28 mouse cellular contexts compared by ENCODE assay signal in genomic region chr9:79842028-79842427, GRCm38 (mm10). TPM values are rescaled to one million over a fixed set of nuclear protein-coding genes. Genes with fewer than 3 reads are reported as not detected.
DNase-seq lines count a peak whose midpoint lies in the region; ATAC-seq lines count a peak whose summit lies in the region.
"Had no signal": no experiment of that assay in that cellular context is flagged by ENCODE, and none has a peak within 500 bp of the region (broad histone marks: within the 10 kb centered on the region; RNA-seq: fewer than 3 reads in every experiment).

No protein-coding gene starts in this region.

- H3K36me3 ChIP-seq in forebrain, embryonic 10.5 days (replicated peaks): no peaks in the 10 kb centered on the region
- H3K36me3 ChIP-seq in forebrain, embryonic 15.5 days: no peaks in the 10 kb centered on the region
- H3K36me3 ChIP-seq in lung, embryonic 15.5 days: no peaks in the 10 kb centered on the region
- H3K36me3 ChIP-seq in midbrain, embryonic 15.5 days (replicated peaks): no peaks in the 10 kb centered on the region
- H3K36me3 ChIP-seq: embryonic facial prominence, embryonic 13.5 days; G1E; hindbrain, embryonic 13.5 days; limb, embryonic 13.5 days; neural tube, embryonic 12.5 days had no signal

- no peak overlapping the region for H3K9ac ChIP-seq in forebrain, embryonic 15.5 days (replicated peaks)
- no peak overlapping the region for H3K9ac ChIP-seq in lung, embryonic 15.5 days
- H3K9ac ChIP-seq in midbrain, embryonic 15.5 days: no peak overlapping the region
- H3K9ac ChIP-seq: embryonic facial prominence, embryonic 13.5 days; forebrain, postnatal 0 days; hindbrain, embryonic 13.5 days; limb, embryonic 13.5 days; neural tube, embryonic 12.5 days had no signal

- ATAC-seq in forebrain, embryonic 15.5 days (replicated peaks): no peak
- ATAC-seq in lung, embryonic 15.5 days (ENCODE audit: borderline replicate concordance, extremely low read depth, low FRiP score, low TSS enrichment): no peak
- ATAC-seq in midbrain, embryonic 15.5 days (replicated peaks): peak; percentile 73
- no peak for ATAC-seq in granulocyte monocyte progenitor cell, adult 5-6 weeks (replicated peaks; ENCODE audit: poor library complexity, severe bottlenecking)
- ATAC-seq: forebrain, postnatal 0 days; intestine, embryonic 16.5 days had no signal

- H3K9me3 ChIP-seq in forebrain, embryonic 10.5 days: peaks cover 13% of the 10 kb centered on the region
- no peaks in the 10 kb centered on the region for H3K9me3 ChIP-seq in forebrain, embryonic 15.5 days
- 0 out of 2 replicates have a peak, but pooled peaks cover 3% of the 10 kb centered on the region for H3K9me3 ChIP-seq in lung, embryonic 15.5 days
- no peaks in the 10 kb centered on the region for H3K9me3 ChIP-seq in midbrain, embryonic 15.5 days
- H3K9me3 ChIP-seq: embryonic facial prominence, embryonic 13.5 days; G1E; hindbrain, embryonic 13.5 days; limb, embryonic 13.5 days; neural tube, embryonic 12.5 days had no signal

- no peak overlapping the region for H3K4me3 ChIP-seq in forebrain, embryonic 10.5 days
- H3K4me3 ChIP-seq in forebrain, embryonic 15.5 days: no peak overlapping the region
- H3K4me3 ChIP-seq in lung, embryonic 15.5 days: no peak overlapping the region
- H3K4me3 ChIP-seq in midbrain, embryonic 15.5 days: no peak overlapping the region
- H3K4me3 ChIP-seq: embryonic facial prominence, embryonic 13.5 days; hindbrain, embryonic 13.5 days; limb, embryonic 13.5 days; myocyte; neural tube, embryonic 12.5 days had no signal

- DNase-seq in forebrain, embryonic 10.5 days (ENCODE audit: extremely low spot score, low spot score): no peak
- DNase-seq in lung, postnatal 10 days: no peak
- DNase-seq in heart, postnatal 14 days: no peak
- DNase-seq: adrenal gland, adult 8-10 months; cerebellum, adult 8-10 months; cerebellum, postnatal 36 days; forebrain, postnatal 0 days; gastrocnemius, postnatal 14 days; heart, adult 18-20 months; heart, postnatal 4 days; kidney, adult 8-10 months; kidney, postnatal 4 days; right cerebral cortex, adult 18-20 months; thymus, postnatal 14 days had no signal

- H3K27me3 ChIP-seq in forebrain, embryonic 10.5 days (ENCODE audit: poor library complexity, severe bottlenecking): no peaks in the 10 kb centered on the region
- H3K27me3 ChIP-seq in forebrain, embryonic 15.5 days: no peaks in the 10 kb centered on the region
- no peaks in the 10 kb centered on the region for H3K27me3 ChIP-seq in lung, embryonic 15.5 days
- H3K27me3 ChIP-seq in midbrain, embryonic 15.5 days (replicated peaks): no peaks in the 10 kb centered on the region
- H3K27me3 ChIP-seq: embryonic facial prominence, embryonic 13.5 days; hindbrain, embryonic 13.5 days; limb, embryonic 13.5 days; neural tube, embryonic 12.5 days had no signal

- intact Hi-C loops in heart, postnatal 14 days (cut with DNase I): no loop called here

- H3K4me1 ChIP-seq in forebrain, embryonic 10.5 days: peaks cover 6% of the 10 kb centered on the region
- no peaks in the 10 kb centered on the region for H3K4me1 ChIP-seq in forebrain, embryonic 15.5 days
- peaks cover 8% of the 10 kb centered on the region; the same call in 1 of the 2 replicates for H3K4me1 ChIP-seq in lung, embryonic 15.5 days
- no peaks in the 10 kb centered on the region for H3K4me1 ChIP-seq in midbrain, embryonic 15.5 days
- H3K4me1 ChIP-seq: embryonic facial prominence, embryonic 13.5 days; hindbrain, embryonic 13.5 days; limb, embryonic 13.5 days; neural tube, embryonic 12.5 days had no signal

- H3K27ac ChIP-seq in forebrain, embryonic 10.5 days: 0 out of 2 replicates have a peak overlapping the region, but pooled peaks have one; percentile 11
- H3K27ac ChIP-seq in forebrain, embryonic 15.5 days (replicated peaks): no peak overlapping the region
- H3K27ac ChIP-seq in lung, embryonic 15.5 days: peak overlapping the region; percentile 40; the same call in 1 of the 2 replicates
- no peak overlapping the region for H3K27ac ChIP-seq in midbrain, embryonic 15.5 days
- H3K27ac ChIP-seq: embryonic facial prominence, embryonic 13.5 days; hindbrain, embryonic 13.5 days; kidney, postnatal 0 days; limb, embryonic 13.5 days; neural tube, embryonic 12.5 days had no signal

- H3K4me2 ChIP-seq in forebrain, embryonic 15.5 days (replicated peaks): no peak overlapping the region
- H3K4me2 ChIP-seq in lung, embryonic 15.5 days: no peak overlapping the region
- no peak overlapping the region for H3K4me2 ChIP-seq in midbrain, embryonic 15.5 days
- H3K4me2 ChIP-seq: embryonic facial prominence, embryonic 13.5 days; heart, embryonic 11.5 days; hindbrain, embryonic 13.5 days; limb, embryonic 13.5 days; liver, embryonic 11.5 days; neural tube, embryonic 12.5 days had no signal

RNA-seq across cellular contexts. Expression of gene Tmem30a, which starts 48.7 kb away (rescaled TPM):
- 49.5 and 54.0 TPM in 2 replicates for polyA plus RNA-seq in forebrain, embryonic 10.5 days (2016; fragmentation: Nextera tagmentation; extraction: Ambion mirVana)
- 105 and 110 TPM in 2 replicates for polyA plus RNA-seq in forebrain, embryonic 15.5 days (2015; fragmentation: Nextera tagmentation; extraction: Ambion mirVana)
- polyA plus RNA-seq in lung, embryonic 15.5 days (2015; fragmentation: Nextera tagmentation; extraction: Ambion mirVana): 97.5 and 101 TPM in 2 replicates
- polyA plus RNA-seq in midbrain, embryonic 15.5 days (2015; fragmentation: Nextera tagmentation; extraction: Ambion mirVana): 113 and 114 TPM in 2 replicates
- 10 to 100 TPM; 59.4 to 61.9 TPM for total RNA-seq in heart, postnatal 14 days (2021)
- 68.6 and 72.5 TPM in 2 replicates for total RNA-seq in granulocyte monocyte progenitor cell, adult 5-6 weeks (2014; fragmentation: Nextera tagmentation)
- 91.9 and 115 TPM in 2 replicates for total RNA-seq in granulocyte monocyte progenitor cell, adult 5-6 weeks (2017)

Comparison
In these comparisons a context has a peak if more than half of its experiments do, and no peak if none do; other contexts are left out.
1. H3K27ac ChIP-seq: peak in forebrain, embryonic 10.5 days (single experiment) and lung, embryonic 15.5 days (single experiment); none in forebrain, embryonic 15.5 days (single experiment) and midbrain, embryonic 15.5 days (single experiment).